ENCODE assay signal across 29 mouse cellular contexts in the genomic region with DNA sequence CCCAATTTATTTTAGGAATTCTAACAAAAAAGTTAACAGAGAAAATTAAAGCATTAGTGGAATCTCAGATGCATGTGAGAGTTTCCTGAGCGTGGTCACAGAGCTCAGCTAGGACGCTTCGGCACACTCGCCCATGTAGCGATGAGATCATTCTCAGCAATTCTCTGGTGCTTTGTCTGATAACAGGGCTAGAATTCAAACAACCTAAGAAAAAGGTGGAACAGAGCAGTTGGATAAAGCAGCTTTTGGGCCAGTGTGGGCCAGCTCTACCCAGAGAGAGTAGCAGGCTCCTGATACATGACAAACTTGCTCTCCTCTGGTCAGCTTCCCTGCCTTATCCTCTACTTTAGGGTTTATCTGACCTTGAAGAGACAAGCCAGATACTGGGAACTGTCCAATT.
DNase-seq lines count a peak whose midpoint lies in the region; ATAC-seq and TF ChIP-seq lines count a peak whose summit lies in the region.
"Had no signal": no experiment of that assay in that cellular context is flagged by ENCODE, and none has a peak within 500 bp of the region (broad histone marks: within the 10 kb centered on the region; RNA-seq: fewer than 3 reads in every experiment).

No protein-coding gene starts in this region.

- H3K27me3 ChIP-seq in forebrain, embryonic 14.5 days (replicated peaks; ENCODE audit: control insufficient read depth, insufficient read depth, low read length) = peaks cover 29% of the 10 kb centered on the region
- peaks cover 13% of the 10 kb centered on the region for H3K27me3 ChIP-seq in forebrain, embryonic 16.5 days (replicated peaks; ENCODE audit: control insufficient read depth, insufficient read depth, low read length)
- no peaks in the 10 kb centered on the region for H3K27me3 ChIP-seq in lung, embryonic 14.5 days (ENCODE audit: insufficient read depth, low read length)
- no peaks in the 10 kb centered on the region for H3K27me3 ChIP-seq in limb, embryonic 12.5 days
- H3K27me3 ChIP-seq in stomach, embryonic 16.5 days (ENCODE audit: control insufficient read depth, insufficient read depth, low read length) = no peaks in the 10 kb centered on the region
- H3K27me3 ChIP-seq: embryonic facial prominence, embryonic 12.5 days; liver, embryonic 15.5 days; megakaryocyte, embryonic 14.5 days; midbrain, embryonic 13.5 days had no signal

- whole genome bisulfite sequencing in forebrain, embryonic 14.5 days = 29% methylated on average over 5 of the region's 5 CpGs
- 27% methylated on average over 5 of the region's 5 CpGs for WGBS in forebrain, embryonic 16.5 days
- WGBS in lung, embryonic 14.5 days = 70% methylated on average over 5 of the region's 5 CpGs
- 62% methylated on average over 5 of the region's 5 CpGs for whole genome bisulfite sequencing in limb, embryonic 12.5 days
- 86% methylated on average over 5 of the region's 5 CpGs for WGBS in stomach, embryonic 16.5 days

- peak; percentile 15 for DNase-seq in forebrain, embryonic 14.5 days (ENCODE audit: low spot score)
- DNase-seq in lung, embryonic 14.5 days = no peak
- no peak for DNase-seq in lung, postnatal 10 days
- no peak for DNase-seq in frontal cortex, postnatal 14 days (ENCODE audit: low spot score in 2 of 2)
- DNase-seq: adrenal gland, postnatal 36 days; cerebellum, adult 11-12 months; cerebellum, postnatal 10 days; gastrocnemius, postnatal 25 days; heart, postnatal 36 days; kidney, adult 2 months; kidney, postnatal 10 days; liver; right cerebral cortex, postnatal 25 days; spleen, adult 18-20 months; thymus, adult 18-20 months had no signal

- H3K4me3 ChIP-seq in forebrain, embryonic 14.5 days (ENCODE audit: low read depth, low read length) = no peak overlapping the region
- H3K4me3 ChIP-seq in forebrain, embryonic 16.5 days (replicated peaks; ENCODE audit: low read length) = no peak overlapping the region
- H3K4me3 ChIP-seq in lung, embryonic 14.5 days (ENCODE audit: low read depth, low read length) = no peak overlapping the region
- no peak overlapping the region for H3K4me3 ChIP-seq in limb, embryonic 12.5 days (replicated peaks)
- no peak overlapping the region for H3K4me3 ChIP-seq in stomach, embryonic 16.5 days (replicated peaks; ENCODE audit: low read length)
- H3K4me3 ChIP-seq: embryonic facial prominence, embryonic 12.5 days; erythroblast, embryonic 14.5 days; forebrain, embryonic 15.5 days; liver, embryonic 15.5 days; megakaryocyte, embryonic 14.5 days; midbrain, embryonic 13.5 days had no signal

- no peak for TF ChIP-seq CTCF in lung, embryonic 14.5 days (IDR thresholded peaks at IDR 0.05; ENCODE audit: low read depth)

- H3K9ac ChIP-seq in forebrain, embryonic 14.5 days (ENCODE audit: low read length) = no peak overlapping the region
- H3K9ac ChIP-seq in forebrain, embryonic 16.5 days (replicated peaks; ENCODE audit: low read depth, low read length) = no peak overlapping the region
- H3K9ac ChIP-seq in lung, embryonic 14.5 days = no peak overlapping the region
- no peak overlapping the region for H3K9ac ChIP-seq in limb, embryonic 12.5 days (replicated peaks)
- H3K9ac ChIP-seq in stomach, embryonic 16.5 days (ENCODE audit: low read length) = no peak overlapping the region
- H3K9ac ChIP-seq: embryonic facial prominence, embryonic 12.5 days; forebrain, embryonic 15.5 days; hindbrain, embryonic 14.5 days; liver, embryonic 15.5 days; midbrain, embryonic 13.5 days had no signal

- 0 out of 2 replicates have a peak, but pooled peaks cover 2% of the 10 kb centered on the region for H3K4me1 ChIP-seq in forebrain, embryonic 14.5 days (ENCODE audit: control insufficient read depth, insufficient read depth, low read length)
- no peaks in the 10 kb centered on the region for H3K4me1 ChIP-seq in forebrain, embryonic 16.5 days (replicated peaks; ENCODE audit: control insufficient read depth, insufficient read depth, low read length)
- H3K4me1 ChIP-seq in lung, embryonic 14.5 days (ENCODE audit: insufficient read depth) = peaks cover 5% of the 10 kb centered on the region; the same call in 1 of the 2 replicates
- H3K4me1 ChIP-seq in limb, embryonic 12.5 days (replicated peaks) = peaks cover 48% of the 10 kb centered on the region
- H3K4me1 ChIP-seq in stomach, embryonic 16.5 days (ENCODE audit: control insufficient read depth, insufficient read depth, low read length) = peaks cover 13% of the 10 kb centered on the region; the same call in 1 of the 2 replicates
- H3K4me1 ChIP-seq: forebrain, embryonic 15.5 days; liver, embryonic 15.5 days had no signal

- H3K4me2 ChIP-seq in forebrain, embryonic 14.5 days (ENCODE audit: low read length) = no peak overlapping the region
- H3K4me2 ChIP-seq in forebrain, embryonic 16.5 days (ENCODE audit: low read length) = no peak overlapping the region
- no peak overlapping the region for H3K4me2 ChIP-seq in lung, embryonic 14.5 days
- no peak overlapping the region for H3K4me2 ChIP-seq in limb, embryonic 12.5 days
- H3K4me2 ChIP-seq in stomach, embryonic 16.5 days (ENCODE audit: low read depth, low read length) = no peak overlapping the region
- H3K4me2 ChIP-seq: embryonic facial prominence, embryonic 12.5 days; forebrain, embryonic 15.5 days; heart, embryonic 11.5 days; hindbrain, embryonic 14.5 days; liver, embryonic 15.5 days had no signal

- no peak for ATAC-seq in forebrain, embryonic 14.5 days
- ATAC-seq in forebrain, embryonic 16.5 days = no peak
- no peak for ATAC-seq in lung, embryonic 14.5 days (ENCODE audit: insufficient read depth)
- no peak for ATAC-seq in limb, embryonic 12.5 days (ENCODE audit: insufficient number of reproducible peaks, insufficient read depth, low FRiP score, low TSS enrichment, low read depth)
- ATAC-seq in stomach, embryonic 16.5 days (ENCODE audit: insufficient read depth, low FRiP score) = no peak
- no peak for ATAC-seq in granulocyte monocyte progenitor cell, adult 5-6 weeks (replicated peaks; ENCODE audit: poor library complexity, severe bottlenecking)
- ATAC-seq: CD4-positive, CD25-positive, alpha-beta regulatory T cell, adult 4 months; forebrain, embryonic 15.5 days; inflammation-experienced regulatory T-cells, adult 6 months had no signal

- H3K9me3 ChIP-seq in forebrain, embryonic 14.5 days (replicated peaks; ENCODE audit: control insufficient read depth, low read length) = no peaks in the 10 kb centered on the region
- no peaks in the 10 kb centered on the region for H3K9me3 ChIP-seq in forebrain, embryonic 16.5 days (ENCODE audit: control insufficient read depth, low read length)
- H3K9me3 ChIP-seq in lung, embryonic 14.5 days (ENCODE audit: low read depth, low read length) = no peaks in the 10 kb centered on the region
- no peaks in the 10 kb centered on the region for H3K9me3 ChIP-seq in limb, embryonic 12.5 days
- H3K9me3 ChIP-seq in stomach, embryonic 16.5 days (replicated peaks; ENCODE audit: control insufficient read depth, low read length) = no peaks in the 10 kb centered on the region
- H3K9me3 ChIP-seq: embryonic facial prominence, embryonic 12.5 days; forebrain, embryonic 15.5 days; liver, embryonic 15.5 days; megakaryocyte, embryonic 14.5 days; midbrain, embryonic 13.5 days had no signal

- H3K27ac ChIP-seq in forebrain, embryonic 14.5 days (ENCODE audit: low read depth, low read length) = no peak overlapping the region
- no peak overlapping the region for H3K27ac ChIP-seq in forebrain, embryonic 16.5 days (ENCODE audit: low read length)
- H3K27ac ChIP-seq in lung, embryonic 14.5 days (ENCODE audit: low read depth) = peak overlapping the region; percentile 42; the same call in 1 of the 2 replicates
- H3K27ac ChIP-seq in limb, embryonic 12.5 days = peak overlapping the region; percentile 62
- H3K27ac ChIP-seq in stomach, embryonic 16.5 days (ENCODE audit: low read length) = peak overlapping the region; percentile 67; the same call in 1 of the 2 replicates
- H3K27ac ChIP-seq: embryonic facial prominence, embryonic 12.5 days; forebrain, embryonic 15.5 days; hindbrain, embryonic 14.5 days; liver, embryonic 15.5 days; midbrain, embryonic 13.5 days had no signal

- no peaks in the 10 kb centered on the region for H3K36me3 ChIP-seq in forebrain, embryonic 14.5 days (ENCODE audit: control insufficient read depth, insufficient read depth, low read length)
- H3K36me3 ChIP-seq in forebrain, embryonic 16.5 days (ENCODE audit: control insufficient read depth, insufficient read depth) = no peaks in the 10 kb centered on the region
- no peaks in the 10 kb centered on the region for H3K36me3 ChIP-seq in lung, embryonic 14.5 days (ENCODE audit: insufficient read depth)
- no peaks in the 10 kb centered on the region for H3K36me3 ChIP-seq in limb, embryonic 12.5 days
- no peaks in the 10 kb centered on the region for H3K36me3 ChIP-seq in stomach, embryonic 16.5 days (ENCODE audit: control insufficient read depth, insufficient read depth, low read length)
- H3K36me3 ChIP-seq: embryonic facial prominence, embryonic 12.5 days; forebrain, embryonic 15.5 days; liver, embryonic 15.5 days; midbrain, embryonic 13.5 days had no signal

Comparison
In these comparisons a context has a peak if more than half of its experiments do, and no peak if none do; other contexts are left out.
1. H3K27ac ChIP-seq: peak in lung, embryonic 14.5 days (single experiment), limb, embryonic 12.5 days (single experiment) and stomach, embryonic 16.5 days (single experiment); none in forebrain, embryonic 14.5 days (single experiment) and forebrain, embryonic 16.5 days (single experiment).